Mouse (Mus musculus) megakaryocyte progenitor cell, adult 5-6 weeks (primary cell): ENCODE results near the gene St6galnac6. TPM values are rescaled to one million over a fixed set of nuclear protein-coding genes. Genes with fewer than 3 reads are reported as not detected.
A peak's percentile ranks its signal among the peaks of the same experiment; 100 is the strongest.

ENCODE experiments used
- ATAC-seq: replicated peaks from 2 replicates; pipeline ENCODE4 v1.8.0; 2016; ENCODE audit warnings: mild to moderate bottlenecking, moderate TSS enrichment, inconsistent platforms; ENCODE audit not compliant: poor library complexity
- total RNA-seq, 2 experiments: library from RNA; stranded (forward) in 1 of 2; stranded (reverse) in 1 of 2; fragments of 157-497, 149-512 nt in 1 of 2; fragments of 200-1000 nt in 1 of 2; gene quantifications; 2 replicates each; pipeline versions ENCODE4 v1.2.3 to v1.2.4; 2015 to 2017

St6galnac6 gene
- total RNA-seq, 2 experiments from 2014 or later: 7.9 to 19.0 TPM

GRCm38 (mm10) chr2:32665853-32666252 is 66.3 kb downstream of the St6galnac6 start:
- no peak for ATAC-seq

GRCm38 (mm10) chr2:32667775-32668174 is 68.3 kb downstream of the St6galnac6 start:
- ATAC-seq: no peak

- ATAC-seq: no peak
These were observed 68.7 kb downstream of the St6galnac6 start for GRCm38 (mm10) chr2:32668176-32668575.

GRCm38 (mm10) chr2:32669876-32670275 is 70.4 kb downstream of the St6galnac6 start:
- peak; percentile 20; the same call in 1 of the 2 replicates for ATAC-seq

Other genes with a start within 250 kb of the St6galnac6 start
- 59.9 and 69.0 TPM in 2 replicates for gene Ciz1, start 247.4 kb upstream of the St6galnac6 start, total RNA-seq (2015)
- gene Ciz1, start 247.4 kb upstream of the St6galnac6 start, total RNA-seq (2017): 46.6 and 55.3 TPM in 2 replicates
- gene Dnm1, start 246.4 kb upstream of the St6galnac6 start, total RNA-seq (2015): not detected in 2 replicates
- not detected in 2 replicates for gene Dnm1, start 246.4 kb upstream of the St6galnac6 start, total RNA-seq (2017)
- 15.3 and 18.1 TPM in 2 replicates for gene 1110008P14Rik, start 217.8 kb upstream of the St6galnac6 start, total RNA-seq (2015)
- gene 1110008P14Rik, start 217.8 kb upstream of the St6galnac6 start, total RNA-seq (2017): 8.0 and 15.4 TPM in 2 replicates
- gene Lcn2, start 211.5 kb upstream of the St6galnac6 start, total RNA-seq (2015): 437 and 498 TPM in 2 replicates
- gene Lcn2, start 211.5 kb upstream of the St6galnac6 start, total RNA-seq (2017): 53.7 and 107 TPM in 2 replicates
- 6.3 and 12.1 TPM in 2 replicates for gene Ptges2, start 203.8 kb upstream of the St6galnac6 start, total RNA-seq (2015)
- gene Ptges2, start 203.8 kb upstream of the St6galnac6 start, total RNA-seq (2017): 9.5 and 10.6 TPM in 2 replicates
- gene Naif1, start 149.3 kb upstream of the St6galnac6 start, total RNA-seq (2015): 1.5 and 1.9 TPM in 2 replicates
- 3.5 TPM in 2 replicates for gene Naif1, start 149.3 kb upstream of the St6galnac6 start, total RNA-seq (2017)
- gene Slc25a25, start 148.3 kb upstream of the St6galnac6 start, total RNA-seq (2015): 5.2 and 6.4 TPM in 2 replicates
- 10.7 and 11.5 TPM in 2 replicates for gene Slc25a25, start 148.3 kb upstream of the St6galnac6 start, total RNA-seq (2017)
- 1.9 and 2.9 TPM in 2 replicates for gene Fam102a, start 64.4 kb upstream of the St6galnac6 start, total RNA-seq (2015)
- gene Fam102a, start 64.4 kb upstream of the St6galnac6 start, total RNA-seq (2017): 1.9 and 2.2 TPM in 2 replicates
- 76.6 and 87.2 TPM in 2 replicates for gene Dpm2, start 28.9 kb upstream of the St6galnac6 start, total RNA-seq (2015)
- gene Dpm2, start 28.9 kb upstream of the St6galnac6 start, total RNA-seq (2017): 26.5 and 32.3 TPM in 2 replicates
- not detected in 2 replicates for gene Pip5kl1, start 24.9 kb upstream of the St6galnac6 start, total RNA-seq (2015)
- not detected in 2 replicates for gene Pip5kl1, start 24.9 kb upstream of the St6galnac6 start, total RNA-seq (2017)
- gene 9430097D07Rik, start 24.0 kb upstream of the St6galnac6 start, total RNA-seq (2015): not detected in 2 replicates
- gene 9430097D07Rik, start 24.0 kb upstream of the St6galnac6 start, total RNA-seq (2017): not detected in 2 replicates
- gene St6galnac4, start 12.6 kb upstream of the St6galnac6 start, total RNA-seq (2015): 26.2 and 33.1 TPM in 2 replicates
- gene St6galnac4, start 12.6 kb upstream of the St6galnac6 start, total RNA-seq (2017): 38.7 and 40.4 TPM in 2 replicates
- 0.12 and 1.8 TPM in 2 replicates for gene Ak1, start 22.0 kb downstream of the St6galnac6 start, total RNA-seq (2015)
- gene Ak1, start 22.0 kb downstream of the St6galnac6 start, total RNA-seq (2017): 0.12 and 0.14 TPM in 2 replicates
- 14.7 and 15.5 TPM in 2 replicates for gene Eng, start 46.9 kb downstream of the St6galnac6 start, total RNA-seq (2015)
- gene Eng, start 46.9 kb downstream of the St6galnac6 start, total RNA-seq (2017): 6.9 and 8.5 TPM in 2 replicates
- gene Fpgs, start 104.4 kb downstream of the St6galnac6 start, total RNA-seq (2015): 18.0 and 19.1 TPM in 2 replicates
- gene Fpgs, start 104.4 kb downstream of the St6galnac6 start, total RNA-seq (2017): 20.7 and 27.4 TPM in 2 replicates
- gene Cdk9, start 113.4 kb downstream of the St6galnac6 start, total RNA-seq (2015): 63.4 and 79.2 TPM in 2 replicates
- 39.3 and 42.5 TPM in 2 replicates for gene Cdk9, start 113.4 kb downstream of the St6galnac6 start, total RNA-seq (2017)
- 18.2 and 19.9 TPM in 2 replicates for gene Sh2d3c, start 121.3 kb downstream of the St6galnac6 start, total RNA-seq (2015)
- gene Sh2d3c, start 121.3 kb downstream of the St6galnac6 start, total RNA-seq (2017): 10.3 and 10.7 TPM in 2 replicates
- gene 6330409D20Rik, start 141.3 kb downstream of the St6galnac6 start, total RNA-seq (2015): not detected in 2 replicates
- gene 6330409D20Rik, start 141.3 kb downstream of the St6galnac6 start, total RNA-seq (2017): not detected in 2 replicates
- gene Tor2a, start 157.5 kb downstream of the St6galnac6 start, total RNA-seq (2015): 25.1 and 26.7 TPM in 2 replicates
- gene Tor2a, start 157.5 kb downstream of the St6galnac6 start, total RNA-seq (2017): 16.2 and 24.5 TPM in 2 replicates
- gene Ttc16, start 175.9 kb downstream of the St6galnac6 start, total RNA-seq (2015): 0.12 TPM in 1 of 2 replicates, not detected in the other
- 0.41 TPM in 1 of 2 replicates, not detected in the other for gene Ttc16, start 175.9 kb downstream of the St6galnac6 start, total RNA-seq (2017)
- 2.7 and 2.9 TPM in 2 replicates for gene Ptrh1, start 176.1 kb downstream of the St6galnac6 start, total RNA-seq (2015)
- gene Ptrh1, start 176.1 kb downstream of the St6galnac6 start, total RNA-seq (2017): 1.4 TPM in 2 replicates
- not detected in 2 replicates for gene Cfap157, start 184.7 kb downstream of the St6galnac6 start, total RNA-seq (2015)
- gene Cfap157, start 184.7 kb downstream of the St6galnac6 start, total RNA-seq (2017): not detected in 2 replicates
- 2.9 and 4.7 TPM in 2 replicates for gene Stxbp1, start 247.5 kb downstream of the St6galnac6 start, total RNA-seq (2015)
- 1.6 and 3.7 TPM in 2 replicates for gene Stxbp1, start 247.5 kb downstream of the St6galnac6 start, total RNA-seq (2017)